Mouse (Mus musculus): ENCODE measurements around the gene Rpl10-ps3. TPM values are rescaled to one million over a fixed set of nuclear protein-coding genes. Genes with fewer than 3 reads are reported as not detected.

Gene Rpl10-ps3
- 113 and 125 TPM in 2 replicates for polyA plus RNA-seq (2015; fragmentation: Nextera tagmentation; extraction: Ambion mirVana)

DNA sequence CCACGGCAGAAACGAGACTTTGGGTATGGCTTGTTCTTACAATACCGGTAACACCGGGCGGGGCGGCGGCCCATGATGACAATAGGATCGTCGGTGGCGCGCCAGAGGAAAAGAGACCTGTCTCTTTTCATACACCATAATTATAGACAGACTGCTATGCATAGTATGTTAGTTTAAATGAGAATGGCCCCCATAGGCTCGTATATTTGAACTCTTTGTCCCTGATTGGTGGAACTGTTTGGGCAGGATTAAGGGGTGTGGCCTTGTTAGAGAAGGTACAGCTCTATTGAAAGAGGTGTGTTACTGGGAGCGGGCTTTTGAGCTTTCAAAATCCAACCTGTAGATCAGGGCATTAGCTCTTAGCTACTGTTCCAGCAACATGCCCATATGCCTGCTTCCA is at the start of gene Rpl10-ps3:
TSS of gene Rpl10-ps3 (minus strand) at position 101 of the 400 bp plus-strand sequence.
- H3K9ac ChIP-seq = no peak within 1 kb of the TSS
- H3K4me3 ChIP-seq = no peak within 1 kb of the TSS
- H3K27me3 ChIP-seq (replicated peaks) = no peaks in the 10 kb centered on the region
- no peak within 1 kb of the TSS for H3K27ac ChIP-seq
- H3K36me3 ChIP-seq (replicated peaks) = no peaks in the 10 kb centered on the region
- no peak within 1 kb of the TSS for H3K4me2 ChIP-seq
- H3K9me3 ChIP-seq = no peaks in the 10 kb centered on the region
- peaks cover 3% of the 10 kb centered on the region; the same call in 1 of the 2 replicates for H3K4me1 ChIP-seq
- ATAC-seq (replicated peaks) = no peak
- 95% methylated on average over 12 of the region's 13 CpGs for WGBS

DNA sequence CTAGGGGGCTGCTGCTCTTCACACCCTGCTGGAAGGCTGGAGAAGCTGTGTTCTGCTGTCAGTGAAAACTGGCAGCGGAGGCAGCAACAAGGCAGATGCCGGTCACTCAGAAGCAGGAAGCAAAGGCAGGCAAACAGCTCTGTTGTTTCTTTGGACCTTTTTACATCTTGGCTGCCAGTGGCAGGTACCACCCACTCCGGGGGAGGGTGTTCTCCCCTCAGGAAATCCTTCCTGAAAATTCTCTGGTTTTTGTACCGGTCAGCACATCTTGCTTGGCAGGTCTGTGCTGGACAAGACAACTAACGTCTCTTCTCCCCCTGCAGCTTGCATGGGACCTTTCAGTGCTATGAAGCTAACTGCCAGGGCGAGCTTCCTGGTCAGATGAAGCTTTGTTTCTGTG is 30.8 kb upstream of the Rpl10-ps3 start:
- H3K36me3 ChIP-seq (replicated peaks) = no peaks in the 10 kb centered on the region
- ATAC-seq (replicated peaks) = no peak
- H3K4me1 ChIP-seq = 0 out of 2 replicates have a peak, but pooled peaks cover 3% of the 10 kb centered on the region
- H3K4me2 ChIP-seq = no peak overlapping the region
- WGBS = 75% methylated on average over 6 of the region's 6 CpGs
- no peaks in the 10 kb centered on the region for H3K9me3 ChIP-seq
- no peak overlapping the region for H3K9ac ChIP-seq
- H3K27ac ChIP-seq = no peak overlapping the region
- H3K4me3 ChIP-seq = no peak overlapping the region
- no peaks in the 10 kb centered on the region for H3K27me3 ChIP-seq (replicated peaks)

DNA sequence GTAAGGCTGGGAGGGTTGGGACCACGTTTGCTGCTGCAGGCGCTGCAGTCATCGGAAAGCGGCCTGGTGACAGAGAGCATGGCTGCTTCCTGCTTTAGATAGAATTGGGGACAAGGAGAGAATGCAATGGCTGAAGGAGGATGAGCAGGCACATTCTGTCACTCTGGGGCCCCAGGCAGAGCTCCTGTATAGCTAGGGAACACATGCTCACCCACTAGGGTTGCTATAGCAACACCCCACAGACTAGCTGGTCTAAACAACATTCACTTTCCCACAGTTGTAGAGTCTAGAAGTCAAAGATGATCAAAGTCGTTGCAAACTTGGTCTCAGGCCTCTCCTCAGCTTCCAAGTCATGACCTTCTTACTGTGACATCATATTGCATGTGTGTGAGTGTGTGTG is 29.9 kb upstream of the Rpl10-ps3 start:
- 0 out of 2 replicates have a peak, but pooled peaks cover 3% of the 10 kb centered on the region for H3K4me1 ChIP-seq
- H3K4me2 ChIP-seq = no peak overlapping the region
- no peak overlapping the region for H3K4me3 ChIP-seq
- no peaks in the 10 kb centered on the region for H3K27me3 ChIP-seq (replicated peaks)
- no peak for ATAC-seq (replicated peaks)
- no peak overlapping the region for H3K9ac ChIP-seq
- no peak overlapping the region for H3K27ac ChIP-seq
- 77% methylated on average over 5 of the region's 5 CpGs for WGBS
- no peaks in the 10 kb centered on the region for H3K9me3 ChIP-seq
- H3K36me3 ChIP-seq (replicated peaks) = no peaks in the 10 kb centered on the region

DNA sequence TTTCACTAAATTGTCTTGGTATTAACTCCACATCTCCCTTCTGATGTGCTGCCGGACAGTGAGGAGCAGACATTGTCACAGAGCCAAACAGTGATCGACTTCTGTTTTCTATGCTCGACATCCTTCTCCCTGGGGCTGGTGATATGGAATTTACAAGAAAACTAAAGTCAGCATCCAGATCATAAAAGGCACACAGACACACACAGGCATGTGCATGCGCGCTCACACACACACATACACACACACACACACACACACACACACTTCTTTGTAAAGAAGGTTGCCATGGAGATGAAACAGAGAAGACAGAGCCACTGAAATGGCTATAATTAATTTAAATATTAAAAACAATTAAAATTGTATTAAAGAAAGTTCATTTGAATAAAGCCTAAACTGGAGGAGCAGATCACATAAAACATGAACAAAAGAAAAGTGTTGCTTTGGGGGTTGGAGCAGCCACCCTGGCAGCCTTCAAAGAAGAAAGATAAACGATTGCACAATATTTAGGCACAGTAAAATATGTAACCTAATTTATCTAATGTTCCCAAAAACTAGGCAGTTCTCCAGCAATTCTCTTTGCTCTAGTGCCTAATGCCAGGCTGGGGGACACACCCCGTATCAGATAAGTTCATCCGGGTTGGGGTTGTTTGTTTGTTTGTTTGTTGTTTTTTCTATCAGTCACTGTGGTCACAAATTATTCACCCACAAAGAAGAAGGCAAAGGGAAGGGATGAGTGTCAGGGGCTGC is 24.0 kb upstream of the Rpl10-ps3 start:
- H3K4me2 ChIP-seq = no peak overlapping the region
- no peaks in the 10 kb centered on the region for H3K27me3 ChIP-seq (replicated peaks)
- 64% methylated on average over 8 of the region's 8 CpGs for WGBS
- H3K9me3 ChIP-seq = no peaks in the 10 kb centered on the region
- no peak overlapping the region for H3K27ac ChIP-seq
- 0 out of 2 replicates have a peak, but pooled peaks cover 5% of the 10 kb centered on the region for H3K4me1 ChIP-seq
- no peaks in the 10 kb centered on the region for H3K36me3 ChIP-seq (replicated peaks)
- H3K9ac ChIP-seq = no peak overlapping the region
- H3K4me3 ChIP-seq = no peak overlapping the region
- 0 out of 2 replicates have a peak, but pooled peaks have one; percentile 39 for ATAC-seq (replicated peaks)

DNA sequence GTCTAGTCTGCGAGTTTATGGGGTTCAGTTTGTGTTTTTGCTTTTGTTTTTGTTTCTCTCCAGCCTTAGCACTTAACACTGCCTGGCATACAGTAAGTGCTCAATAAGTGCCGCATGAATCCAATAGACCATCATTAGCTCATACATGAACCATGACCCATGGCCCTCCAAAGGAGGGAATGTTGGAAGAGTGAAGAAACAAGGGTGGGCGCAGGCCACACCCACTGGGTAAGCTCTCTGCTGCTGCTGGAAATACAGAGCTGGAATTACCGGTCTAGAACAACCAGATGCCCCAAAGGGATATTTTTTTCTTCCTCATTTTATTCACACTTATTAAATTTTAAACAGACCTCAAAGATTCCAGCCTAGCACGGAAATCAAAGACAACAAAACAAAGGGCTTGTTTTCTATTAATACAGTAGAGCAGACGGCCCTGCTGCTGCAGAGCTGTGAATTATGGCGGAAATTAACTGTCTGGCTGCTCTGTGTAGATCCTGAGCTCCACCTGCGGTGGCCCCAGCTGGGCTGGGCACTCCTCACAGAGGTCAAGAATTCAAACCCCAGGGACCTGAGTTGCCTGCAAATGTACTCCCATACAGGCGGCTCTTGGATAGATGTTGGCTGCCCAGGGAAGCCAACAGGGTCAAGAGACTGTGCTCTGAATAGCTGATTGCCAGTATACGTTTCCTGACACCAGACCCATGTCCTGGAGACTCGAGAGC is 20.5 kb upstream of the Rpl10-ps3 start:
- Histone ChIP-seq H3K4me3 (no peak overlapping the region), H3K27me3 (replicated peaks) (no peaks in the 10 kb centered on the region), H3K27ac (peak overlapping the region; percentile 59; the same call in 1 of the 2 replicates), H3K4me2 (no peak overlapping the region), H3K9me3 (no peaks in the 10 kb centered on the region), H3K36me3 (replicated peaks) (no peaks in the 10 kb centered on the region), H3K9ac (no peak overlapping the region), H3K4me1 (0 out of 2 replicates have a peak, but pooled peaks cover 5% of the 10 kb centered on the region)
- WGBS = 55% methylated on average over 11 of the region's 11 CpGs
- ATAC-seq (replicated peaks) = no peak

DNA sequence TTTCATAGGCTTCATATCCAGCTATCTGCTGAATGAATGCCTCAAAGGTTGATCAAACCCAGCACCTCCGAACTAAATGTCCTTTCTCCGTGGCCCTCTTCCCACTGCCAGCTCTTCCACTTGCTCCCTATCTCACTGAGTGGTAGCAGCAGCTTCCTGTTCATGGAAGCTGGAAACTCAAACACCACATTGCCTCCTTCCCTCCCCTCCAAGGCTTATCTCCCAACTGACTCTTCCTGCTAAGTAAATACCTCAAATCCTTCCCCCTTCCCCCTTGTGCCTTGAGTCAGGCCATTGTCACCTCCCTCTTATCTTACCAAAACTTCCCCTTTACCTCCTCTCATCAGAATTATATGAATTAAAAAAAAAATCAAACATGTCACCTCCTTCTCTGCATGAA is 19.2 kb upstream of the Rpl10-ps3 start:
- no peak overlapping the region for H3K9ac ChIP-seq
- WGBS = 92% methylated on average over 2 of the region's 2 CpGs
- no peaks in the 10 kb centered on the region for H3K27me3 ChIP-seq (replicated peaks)
- no peak overlapping the region for H3K27ac ChIP-seq
- no peak for ATAC-seq (replicated peaks)
- no peak overlapping the region for H3K4me3 ChIP-seq
- no peak overlapping the region for H3K4me2 ChIP-seq
- H3K9me3 ChIP-seq = no peaks in the 10 kb centered on the region
- H3K36me3 ChIP-seq (replicated peaks) = no peaks in the 10 kb centered on the region
- 0 out of 2 replicates have a peak, but pooled peaks cover 5% of the 10 kb centered on the region for H3K4me1 ChIP-seq

DNA sequence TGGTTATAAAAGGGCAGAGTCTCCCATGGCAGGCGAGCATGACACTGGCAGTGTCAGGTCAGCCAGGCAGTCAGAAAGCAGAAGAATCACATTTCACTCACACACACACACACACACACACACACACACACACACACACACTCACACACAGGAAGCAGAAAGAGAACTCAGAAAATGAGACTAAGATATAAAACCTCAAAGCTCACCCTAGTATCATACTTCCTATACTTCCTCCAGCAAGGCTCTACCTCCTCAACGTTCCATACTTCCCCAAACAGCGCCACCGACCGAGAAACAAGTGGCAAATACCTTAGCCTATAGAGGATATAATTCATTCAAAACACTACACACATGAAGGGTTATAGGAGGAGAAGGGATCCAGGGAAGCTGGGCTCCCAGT is 18.5 kb upstream of the Rpl10-ps3 start:
- Histone ChIP-seq H3K4me3 (no peak overlapping the region), H3K36me3 (replicated peaks) (no peaks in the 10 kb centered on the region)
- 83% methylated on average over 5 of the region's 5 CpGs for WGBS

DNA sequence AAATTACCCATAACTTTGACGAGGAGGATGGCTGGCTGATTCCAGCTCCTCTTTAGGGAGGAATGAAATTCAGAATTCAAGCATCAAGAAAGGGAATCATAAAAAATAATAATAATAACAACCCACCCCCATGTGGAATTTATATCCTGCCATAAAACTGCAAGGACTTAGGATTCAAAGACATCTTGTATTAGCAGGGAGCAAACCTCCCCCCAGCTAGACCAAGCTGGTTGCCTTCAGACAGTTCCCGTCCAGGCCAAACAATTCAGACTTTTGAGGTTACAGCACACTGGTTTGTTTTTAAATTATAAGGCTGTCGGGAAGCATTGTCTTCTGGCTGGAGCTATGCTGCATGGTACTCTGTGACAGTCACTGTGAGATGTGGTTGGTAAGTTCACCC is 17.8 kb upstream of the Rpl10-ps3 start:
- no peak overlapping the region for H3K4me3 ChIP-seq
- ATAC-seq (replicated peaks) = no peak
- no peaks in the 10 kb centered on the region for H3K4me1 ChIP-seq
- WGBS = 70% methylated on average over 3 of the region's 3 CpGs
- H3K27me3 ChIP-seq (replicated peaks) = no peaks in the 10 kb centered on the region
- no peak overlapping the region for H3K4me2 ChIP-seq
- H3K27ac ChIP-seq = no peak overlapping the region
- no peak overlapping the region for H3K9ac ChIP-seq
- H3K36me3 ChIP-seq (replicated peaks) = no peaks in the 10 kb centered on the region
- no peaks in the 10 kb centered on the region for H3K9me3 ChIP-seq

More for the DNA sequence above, 18.5 kb upstream of the Rpl10-ps3 start:
- Histone ChIP-seq H3K4me2 (no peak overlapping the region), H3K27me3 (replicated peaks) (no peaks in the 10 kb centered on the region), H3K27ac (no peak overlapping the region), H3K9me3 (no peaks in the 10 kb centered on the region), H3K9ac (no peak overlapping the region), H3K4me1 (0 out of 2 replicates have a peak, but pooled peaks cover 1% of the 10 kb centered on the region)
- ATAC-seq (replicated peaks) = no peak

DNA sequence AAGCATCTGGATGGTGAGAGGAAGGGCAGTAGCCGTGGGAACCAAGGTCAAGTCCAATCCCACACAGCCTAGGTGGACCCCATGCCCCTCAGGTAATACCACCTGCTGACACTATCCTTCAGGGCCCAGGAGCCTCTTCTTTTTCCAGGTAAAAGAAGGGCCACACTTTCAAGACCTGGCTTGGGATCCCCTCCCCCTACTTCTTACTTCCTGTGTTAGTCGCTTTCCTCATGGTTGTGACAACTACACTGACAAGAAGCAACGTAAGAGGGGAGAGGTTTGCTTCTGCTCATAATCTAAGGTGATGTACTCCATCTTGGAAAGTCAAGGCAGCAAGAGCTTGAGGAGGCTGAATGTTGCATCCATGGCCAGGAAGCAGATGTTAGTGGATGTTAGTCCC is 15.6 kb upstream of the Rpl10-ps3 start:
- no peaks in the 10 kb centered on the region for H3K4me1 ChIP-seq
- no peak overlapping the region for H3K27ac ChIP-seq
- H3K4me3 ChIP-seq = no peak overlapping the region
- H3K36me3 ChIP-seq (replicated peaks) = no peaks in the 10 kb centered on the region
- H3K4me2 ChIP-seq = no peak overlapping the region
- no peak overlapping the region for H3K9ac ChIP-seq
- WGBS = 80% methylated on average over 3 of the region's 3 CpGs
- ATAC-seq (replicated peaks) = no peak
- H3K9me3 ChIP-seq = no peaks in the 10 kb centered on the region
- no peaks in the 10 kb centered on the region for H3K27me3 ChIP-seq (replicated peaks)

DNA sequence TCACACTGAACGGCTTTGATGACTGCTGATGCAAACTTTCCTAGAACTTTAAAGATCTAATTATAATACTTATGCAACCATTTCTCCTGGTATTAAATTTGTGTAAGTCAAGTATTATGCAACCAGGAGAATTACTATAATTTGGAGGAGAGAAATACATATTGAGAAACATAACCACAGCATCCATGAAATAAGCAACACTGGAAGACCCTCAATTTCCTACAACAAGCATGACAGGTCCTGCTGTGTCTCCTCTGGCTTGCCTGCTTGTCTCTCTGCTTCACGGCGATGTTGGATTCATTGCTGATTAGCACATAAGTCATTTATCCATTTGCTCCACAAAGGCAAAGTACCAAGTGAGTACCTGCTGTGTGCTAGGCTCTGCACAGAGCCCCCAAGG is 12.6 kb upstream of the Rpl10-ps3 start:
- no peak overlapping the region for H3K4me2 ChIP-seq
- no peak for ATAC-seq (replicated peaks)
- no peaks in the 10 kb centered on the region for H3K27me3 ChIP-seq (replicated peaks)
- no peak overlapping the region for H3K27ac ChIP-seq
- H3K9ac ChIP-seq = no peak overlapping the region
- 64% methylated on average over 3 of the region's 3 CpGs for WGBS
- H3K9me3 ChIP-seq = no peaks in the 10 kb centered on the region
- H3K36me3 ChIP-seq (replicated peaks) = no peaks in the 10 kb centered on the region
- no peak overlapping the region for H3K4me3 ChIP-seq
- H3K4me1 ChIP-seq = no peaks in the 10 kb centered on the region

DNA sequence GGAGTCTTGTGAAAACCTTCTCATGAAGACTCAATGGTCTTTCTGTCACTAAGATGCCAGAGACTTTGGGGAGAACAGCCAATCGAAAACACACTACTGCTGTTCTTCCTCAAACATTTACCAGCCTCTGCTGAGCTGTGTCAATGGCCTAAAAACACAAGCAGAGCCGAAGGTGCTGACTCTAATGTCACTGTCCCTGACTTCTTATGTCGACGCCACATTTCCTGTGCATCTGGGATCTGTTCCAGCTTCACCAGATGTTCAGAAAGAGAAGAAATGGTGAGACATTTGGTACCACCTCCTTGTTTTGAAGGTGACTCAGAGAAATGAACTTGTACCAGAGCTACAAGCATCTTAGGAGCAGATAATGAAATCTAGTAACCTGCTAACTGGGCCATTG is 7.0 kb upstream of the Rpl10-ps3 start:
- ATAC-seq (replicated peaks) = no peak
- Histone ChIP-seq H3K36me3 (replicated peaks) (no peaks in the 10 kb centered on the region), H3K4me2 (no peak overlapping the region), H3K9me3 (no peaks in the 10 kb centered on the region), H3K4me1 (peaks cover 3% of the 10 kb centered on the region; the same call in 1 of the 2 replicates), H3K4me3 (no peak overlapping the region), H3K27ac (no peak overlapping the region), H3K27me3 (replicated peaks) (no peaks in the 10 kb centered on the region), H3K9ac (no peak overlapping the region)
- WGBS = 84% methylated on average over 4 of the region's 4 CpGs

DNA sequence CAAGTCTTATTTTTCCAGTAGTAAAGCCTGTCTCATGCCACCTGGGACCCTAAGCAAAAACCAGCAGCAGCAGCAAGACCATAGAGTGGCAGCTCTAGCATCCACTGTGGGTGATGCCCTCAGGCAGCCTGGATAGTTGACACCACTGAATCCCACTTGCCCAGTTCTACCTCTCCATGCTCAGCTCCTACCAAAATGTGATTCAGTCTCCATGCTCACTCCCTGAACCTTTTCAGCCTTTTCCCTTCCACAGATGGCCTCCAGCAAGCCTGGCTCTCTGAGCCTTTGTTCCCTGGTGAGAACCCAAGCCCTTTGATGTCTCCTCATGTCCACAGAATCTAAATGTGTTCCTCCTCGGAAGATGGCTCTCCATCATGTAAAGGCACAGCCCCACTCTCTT is 5.8 kb upstream of the Rpl10-ps3 start:
- Histone ChIP-seq H3K27ac (no peak overlapping the region), H3K4me1 (peaks cover 3% of the 10 kb centered on the region; the same call in 1 of the 2 replicates), H3K9ac (no peak overlapping the region), H3K4me2 (no peak overlapping the region), H3K4me3 (no peak overlapping the region), H3K36me3 (replicated peaks) (no peaks in the 10 kb centered on the region), H3K9me3 (no peaks in the 10 kb centered on the region), H3K27me3 (replicated peaks) (no peaks in the 10 kb centered on the region)
- ATAC-seq (replicated peaks) = no peak
- WGBS = 58% methylated on average over 1 of the region's 1 CpGs

All from midbrain, embryonic 15.5 days (tissue).